8 mouse cellular contexts compared by ENCODE assay signal in genomic region chr11:70668335-70668770, GRCm38 (mm10). TPM values are rescaled to one million over a fixed set of nuclear protein-coding genes. Genes with fewer than 3 reads are reported as not detected.
DNase-seq lines count a peak whose midpoint lies in the region; ATAC-seq and TF ChIP-seq lines count a peak whose summit lies in the region.

No protein-coding gene starts in this region.

- TF ChIP-seq CTCF in ES-Bruce4 (IDR thresholded peaks at IDR 0.05; ENCODE audit: low read depth, low read length) = no peak

- DNase-seq in kidney, adult 11 months = no peak
- DNase-seq in embryonic facial prominence, embryonic 14.5 days (ENCODE audit: low spot score) = no peak
- DNase-seq in adipocyte (ENCODE audit: low spot score) = no peak
- no peak for DNase-seq in thymus, postnatal 10 days (ENCODE audit: low spot score in 2 of 2)

- no peaks in the 10 kb centered on the region for H3K27me3 ChIP-seq in kidney, embryonic 14.5 days (ENCODE audit: control insufficient read depth, insufficient read depth, low read length)
- no peaks in the 10 kb centered on the region for H3K27me3 ChIP-seq in ES-Bruce4 (ENCODE audit: control insufficient read depth, insufficient read depth, low read length, poor library complexity, severe bottlenecking)
- H3K27me3 ChIP-seq in embryonic facial prominence, embryonic 14.5 days (replicated peaks; ENCODE audit: control insufficient read depth, insufficient read depth, low read length) = no peaks in the 10 kb centered on the region
- H3K27me3 ChIP-seq in hindbrain, embryonic 15.5 days = no peaks in the 10 kb centered on the region

- H3K4me1 ChIP-seq in kidney, embryonic 14.5 days (ENCODE audit: control insufficient read depth, insufficient read depth, low read length) = peaks cover 15% of the 10 kb centered on the region
- H3K4me1 ChIP-seq in ES-Bruce4 (ENCODE audit: control insufficient read depth, insufficient read depth, low read length) = peaks cover 2% of the 10 kb centered on the region
- peaks cover 10% of the 10 kb centered on the region for H3K4me1 ChIP-seq in embryonic facial prominence, embryonic 14.5 days (ENCODE audit: control insufficient read depth, insufficient read depth, low read length)
- peaks cover 32% of the 10 kb centered on the region for H3K4me1 ChIP-seq in hindbrain, embryonic 15.5 days (replicated peaks)

- WGBS in kidney, embryonic 14.5 days = under 1% methylated on average over 15 of the region's 15 CpGs
- WGBS in embryonic facial prominence, embryonic 14.5 days = 1% methylated on average over 15 of the region's 15 CpGs
- under 1% methylated on average over 15 of the region's 15 CpGs for WGBS in hindbrain, embryonic 15.5 days
- 5% methylated on average over 15 of the region's 15 CpGs for WGBS in macrophage (ENCODE audit: missing documents)

- H3K4me2 ChIP-seq in kidney, embryonic 14.5 days (replicated peaks; ENCODE audit: low read depth, low read length) = peak overlapping the region; percentile 81
- H3K4me2 ChIP-seq in embryonic facial prominence, embryonic 14.5 days (ENCODE audit: low read depth, low read length) = peak overlapping the region; percentile 70
- H3K4me2 ChIP-seq in hindbrain, embryonic 15.5 days = peak overlapping the region; percentile 83

- peak overlapping the region; percentile 64 for H3K9ac ChIP-seq in kidney, embryonic 14.5 days (ENCODE audit: low read depth, low read length)
- H3K9ac ChIP-seq in ES-Bruce4 (ENCODE audit: low read depth, poor library complexity, severe bottlenecking) = peak overlapping the region; percentile 84
- H3K9ac ChIP-seq in embryonic facial prominence, embryonic 14.5 days (ENCODE audit: low read depth, low read length) = peak overlapping the region; percentile 65
- H3K9ac ChIP-seq in hindbrain, embryonic 15.5 days = peak overlapping the region; percentile 49

- H3K27ac ChIP-seq in kidney, embryonic 14.5 days (ENCODE audit: low read depth, low read length) = peak overlapping the region; percentile 89
- H3K27ac ChIP-seq in ES-Bruce4 (ENCODE audit: insufficient read depth, low read length) (peak overlapping the region; percentile 79), macrophage (peak overlapping the region; percentile 94)
- peak overlapping the region; percentile 77 for H3K27ac ChIP-seq in embryonic facial prominence, embryonic 14.5 days (replicated peaks; ENCODE audit: low read depth, low read length)
- H3K27ac ChIP-seq in hindbrain, embryonic 15.5 days (replicated peaks) = peak overlapping the region; percentile 99

- peak; percentile 51; the same call in 1 of the 2 replicates for ATAC-seq in kidney, embryonic 14.5 days (ENCODE audit: low FRiP score, low TSS enrichment)
- peak; percentile 59 for ATAC-seq in embryonic facial prominence, embryonic 14.5 days (ENCODE audit: low read depth)
- no peak for ATAC-seq in hindbrain, embryonic 15.5 days (ENCODE audit: low FRiP score, low read depth)

- no peak for TF ChIP-seq POLR2A in ES-Bruce4 (IDR thresholded peaks at IDR 0.05; ENCODE audit: insufficient read depth, low read length)

- no peaks in the 10 kb centered on the region for H3K9me3 ChIP-seq in kidney, embryonic 14.5 days (ENCODE audit: control insufficient read depth, low read length)
- no peaks in the 10 kb centered on the region for H3K9me3 ChIP-seq in ES-Bruce4 (replicated peaks; ENCODE audit: control insufficient read depth, insufficient read depth, low read length, poor library complexity, severe bottlenecking)
- no peaks in the 10 kb centered on the region for H3K9me3 ChIP-seq in embryonic facial prominence, embryonic 14.5 days (ENCODE audit: control insufficient read depth, low read length)
- no peaks in the 10 kb centered on the region for H3K9me3 ChIP-seq in hindbrain, embryonic 15.5 days

- peak overlapping the region; percentile 57 for H3K4me3 ChIP-seq in kidney, embryonic 14.5 days (ENCODE audit: low read length)
- peak overlapping the region; percentile 91 for H3K4me3 ChIP-seq in ES-Bruce4 (ENCODE audit: low read depth, low read length)
- peak overlapping the region; percentile 62 for H3K4me3 ChIP-seq in embryonic facial prominence, embryonic 14.5 days (ENCODE audit: low read depth, low read length)
- H3K4me3 ChIP-seq in hindbrain, embryonic 15.5 days = peak overlapping the region; percentile 57
- peak overlapping the region; percentile 62 for H3K4me3 ChIP-seq in macrophage (ENCODE audit: inconsistent target)

- no peak for TF ChIP-seq EP300 in ES-Bruce4 (IDR thresholded peaks at IDR 0.05; ENCODE audit: insufficient read depth, low read depth, low read length)

- peaks cover 49% of the 10 kb centered on the region for H3K36me3 ChIP-seq in kidney, embryonic 14.5 days (ENCODE audit: control insufficient read depth, insufficient read depth, low read length)
- H3K36me3 ChIP-seq in ES-Bruce4 (ENCODE audit: control insufficient read depth, insufficient read depth, low read length, poor library complexity, severe bottlenecking) (peaks cover 31% of the 10 kb centered on the region), macrophage (ENCODE audit: inconsistent target) (peaks cover 17% of the 10 kb centered on the region; the same call in 1 of the 2 replicates)
- H3K36me3 ChIP-seq in embryonic facial prominence, embryonic 14.5 days (ENCODE audit: control insufficient read depth, insufficient read depth, low read length) = peaks cover 32% of the 10 kb centered on the region
- peaks cover 17% of the 10 kb centered on the region for H3K36me3 ChIP-seq in hindbrain, embryonic 15.5 days

- peaks cover 22% of the 10 kb centered on the region for H3K79me2 ChIP-seq in macrophage (ENCODE audit: inconsistent target)

RNA-seq across cellular contexts. Expression of gene Spag7, which starts 0.9 kb away (rescaled TPM):
- 177 and 230 TPM in 2 replicates for polyA plus RNA-seq in kidney, embryonic 14.5 days (2014; fragmentation: Nextera tagmentation; extraction: Ambion mirVana)
- polyA plus RNA-seq in ES-Bruce4 (2011; ENCODE audit: insufficient read depth, insufficient read length, low read depth, missing spikeins) (195 and 218 TPM in 2 replicates), macrophage (2018) (72.0 to 176 TPM (median 83.0 TPM) in 3 replicates)
- polyA plus RNA-seq in embryonic facial prominence, embryonic 14.5 days (2014; fragmentation: Nextera tagmentation; extraction: Ambion mirVana) = 88.9 and 97.1 TPM in 2 replicates
- polyA plus RNA-seq in hindbrain, embryonic 15.5 days (2015; fragmentation: Nextera tagmentation; extraction: Ambion mirVana) = 152 and 164 TPM in 2 replicates
- 10 to 100 TPM; 17.1 to 67.8 (median 46.7) TPM for total RNA-seq in macrophage (2018; cell fraction: chromatin; rRNA removed)
- total RNA-seq in macrophage (2018; cell fraction: cytosol; rRNA removed) = 10 to 100 TPM; 38.5 to 72.4 (median 53.2) TPM
- 10 to 100 TPM; 21.5 to 47.9 (median 32.1) TPM for total RNA-seq in macrophage (2018; cell fraction: nucleus; rRNA removed)

RNA-seq across cellular contexts. Expression of gene Eno3, which starts 11.4 kb away (rescaled TPM):
- polyA plus RNA-seq in kidney, embryonic 14.5 days (2014; fragmentation: Nextera tagmentation; extraction: Ambion mirVana) = 22.4 and 26.8 TPM in 2 replicates
- polyA plus RNA-seq in ES-Bruce4 (2011; ENCODE audit: insufficient read depth, insufficient read length, low read depth, missing spikeins) (14.7 and 15.7 TPM in 2 replicates), macrophage (2018) (3.0 to 5.4 TPM (median 4.8 TPM) in 3 replicates)
- polyA plus RNA-seq in embryonic facial prominence, embryonic 14.5 days (2014; fragmentation: Nextera tagmentation; extraction: Ambion mirVana) = 165 and 289 TPM in 2 replicates
- 6.7 and 8.7 TPM in 2 replicates for polyA plus RNA-seq in hindbrain, embryonic 15.5 days (2015; fragmentation: Nextera tagmentation; extraction: Ambion mirVana)
- 10 to 100 TPM in 19 of 26 experiments, 1 to 10 TPM in 7; 3.6 to 24.3 (median 14.3) TPM for total RNA-seq in macrophage (2018; cell fraction: chromatin; rRNA removed)
- total RNA-seq in macrophage (2018; cell fraction: cytosol; rRNA removed) = 1 to 10 TPM; 2.5 to 4.6 (median 3.9) TPM
- 10 to 100 TPM in 6 of 26 experiments, 1 to 10 TPM in 20; 3.0 to 16.2 (median 7.7) TPM for total RNA-seq in macrophage (2018; cell fraction: nucleus; rRNA removed)

RNA-seq across cellular contexts. Expression of gene Pfn1, which starts 13.9 kb away (rescaled TPM):
- 1,900 and 2,186 TPM in 2 replicates for polyA plus RNA-seq in kidney, embryonic 14.5 days (2014; fragmentation: Nextera tagmentation; extraction: Ambion mirVana)
- polyA plus RNA-seq in ES-Bruce4 (2011; ENCODE audit: insufficient read depth, insufficient read length, low read depth, missing spikeins) (630 and 707 TPM in 2 replicates), macrophage (2018) (1,563 to 2,873 TPM (median 2,872 TPM) in 3 replicates)
- polyA plus RNA-seq in embryonic facial prominence, embryonic 14.5 days (2014; fragmentation: Nextera tagmentation; extraction: Ambion mirVana) = 1,605 and 1,712 TPM in 2 replicates
- polyA plus RNA-seq in hindbrain, embryonic 15.5 days (2015; fragmentation: Nextera tagmentation; extraction: Ambion mirVana) = 722 and 792 TPM in 2 replicates
- 100 to 1,000 TPM; 113 to 507 (median 279) TPM for total RNA-seq in macrophage (2018; cell fraction: chromatin; rRNA removed)
- total RNA-seq in macrophage (2018; cell fraction: cytosol; rRNA removed) = 1,000 to 10,000 TPM; 1,533 to 2,376 (median 1,898) TPM
- total RNA-seq in macrophage (2018; cell fraction: nucleus; rRNA removed) = 1,000 to 10,000 TPM in 1 of 26 experiments, 100 to 1,000 TPM in 25; 314 to 1,343 (median 755) TPM

RNA-seq across cellular contexts. Expression of gene Camta2, which starts 19.6 kb away (rescaled TPM):
- polyA plus RNA-seq in kidney, embryonic 14.5 days (2014; fragmentation: Nextera tagmentation; extraction: Ambion mirVana) = 10.8 and 16.1 TPM in 2 replicates
- polyA plus RNA-seq in ES-Bruce4 (2011; ENCODE audit: insufficient read depth, insufficient read length, low read depth, missing spikeins) (10.0 and 12.8 TPM in 2 replicates), macrophage (2018) (35.3 to 53.1 TPM (median 41.4 TPM) in 3 replicates)
- polyA plus RNA-seq in embryonic facial prominence, embryonic 14.5 days (2014; fragmentation: Nextera tagmentation; extraction: Ambion mirVana) = 12.6 and 12.8 TPM in 2 replicates
- polyA plus RNA-seq in hindbrain, embryonic 15.5 days (2015; fragmentation: Nextera tagmentation; extraction: Ambion mirVana) = 23.4 and 27.5 TPM in 2 replicates
- 100 to 1,000 TPM; 124 to 580 (median 347) TPM for total RNA-seq in macrophage (2018; cell fraction: chromatin; rRNA removed)
- total RNA-seq in macrophage (2018; cell fraction: cytosol; rRNA removed) = 10 to 100 TPM; 40.2 to 91.1 (median 66.6) TPM
- 100 to 1,000 TPM; 107 to 336 (median 211) TPM for total RNA-seq in macrophage (2018; cell fraction: nucleus; rRNA removed)

RNA-seq across cellular contexts. Expression of gene Slc25a11, which starts 21.1 kb away (rescaled TPM):
- 153 and 171 TPM in 2 replicates for polyA plus RNA-seq in kidney, embryonic 14.5 days (2014; fragmentation: Nextera tagmentation; extraction: Ambion mirVana)
- 45.0 and 48.0 TPM in 2 replicates for polyA plus RNA-seq in ES-Bruce4 (2011; ENCODE audit: insufficient read depth, insufficient read length, low read depth, missing spikeins)
- 147 and 165 TPM in 2 replicates for polyA plus RNA-seq in embryonic facial prominence, embryonic 14.5 days (2014; fragmentation: Nextera tagmentation; extraction: Ambion mirVana)
- polyA plus RNA-seq in hindbrain, embryonic 15.5 days (2015; fragmentation: Nextera tagmentation; extraction: Ambion mirVana) = 167 and 176 TPM in 2 replicates
- total RNA-seq in macrophage (2018; cell fraction: chromatin; rRNA removed) = 10 to 100 TPM; 17.7 to 93.2 (median 47.9) TPM
- 100 to 1,000 TPM in 20 of 26 experiments, 10 to 100 TPM in 6; 79.4 to 138 (median 112) TPM for total RNA-seq in macrophage (2018; cell fraction: cytosol; rRNA removed)
- total RNA-seq in macrophage (2018; cell fraction: nucleus; rRNA removed) = 100 to 1,000 TPM in 1 of 26 experiments, 10 to 100 TPM in 25; 31.5 to 107 (median 56.9) TPM
- 53.0 to 112 TPM (median 103 TPM) in 3 replicates for polyA plus RNA-seq in macrophage (2018)
